ENCODE assay signal across 9 mouse cellular contexts in the genomic region with DNA sequence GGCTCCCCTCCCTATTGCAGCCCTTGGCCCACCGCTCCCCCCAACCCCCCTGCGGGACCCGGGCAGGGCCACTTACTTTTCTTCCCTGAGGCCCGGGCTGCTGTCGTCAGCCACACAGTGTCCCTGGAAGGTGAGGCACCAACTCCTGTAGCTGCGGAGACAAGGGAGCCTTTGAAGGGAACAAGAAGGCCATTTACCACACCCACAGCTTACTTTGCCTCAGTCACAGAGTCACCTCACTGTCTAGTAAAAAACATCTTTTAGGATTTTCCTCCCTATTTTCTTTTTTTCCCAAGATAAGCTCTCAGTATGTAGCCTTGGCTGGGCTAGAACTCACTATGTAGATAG. TPM values are rescaled to one million over a fixed set of nuclear protein-coding genes. Genes with fewer than 3 reads are reported as not detected.
DNase-seq lines count a peak whose midpoint lies in the region; ATAC-seq and TF ChIP-seq lines count a peak whose summit lies in the region.
"Had no signal": no experiment of that assay in that cellular context is flagged by ENCODE, and none has a peak within 500 bp of the region (broad histone marks: within the 10 kb centered on the region; RNA-seq: fewer than 3 reads in every experiment).

No protein-coding gene starts in this region.

- peak overlapping the region; percentile 94 for H3K27ac ChIP-seq in lung, embryonic 14.5 days (ENCODE audit: low read depth)
- H3K27ac ChIP-seq in embryonic facial prominence, embryonic 14.5 days (replicated peaks; ENCODE audit: low read depth, low read length) = peak overlapping the region; percentile 97
- H3K27ac ChIP-seq in intestine, embryonic 16.5 days (ENCODE audit: low read length) = peak overlapping the region; percentile 95
- peak overlapping the region; percentile 98 for H3K27ac ChIP-seq in neural tube, embryonic 14.5 days (ENCODE audit: low read depth, low read length)

- peak overlapping the region; percentile 63 for H3K4me3 ChIP-seq in lung, embryonic 14.5 days (ENCODE audit: low read depth, low read length)
- H3K4me3 ChIP-seq in embryonic facial prominence, embryonic 14.5 days (ENCODE audit: low read depth, low read length) = peak overlapping the region; percentile 73
- peak overlapping the region; percentile 67 for H3K4me3 ChIP-seq in intestine, embryonic 16.5 days (ENCODE audit: low read length)
- H3K4me3 ChIP-seq in neural tube, embryonic 14.5 days (ENCODE audit: low read depth, low read length) = peak overlapping the region; percentile 58

- 5% methylated on average over 6 of the region's 6 CpGs for WGBS in lung, embryonic 14.5 days
- 12% methylated on average over 3 of the region's 6 CpGs for WGBS in embryonic facial prominence, embryonic 14.5 days
- 5% methylated on average over 6 of the region's 6 CpGs for WGBS in intestine, embryonic 16.5 days
- WGBS in neural tube, embryonic 14.5 days = 4% methylated on average over 6 of the region's 6 CpGs

- ATAC-seq in lung, embryonic 14.5 days (ENCODE audit: insufficient read depth) = no peak
- no peak for ATAC-seq in embryonic facial prominence, embryonic 14.5 days (ENCODE audit: low read depth)
- ATAC-seq in intestine, embryonic 16.5 days = no peak
- ATAC-seq in neural tube, embryonic 14.5 days (ENCODE audit: low read depth) = no peak

- no peaks in the 10 kb centered on the region for H3K36me3 ChIP-seq in lung, embryonic 14.5 days (ENCODE audit: insufficient read depth)
- H3K36me3 ChIP-seq in embryonic facial prominence, embryonic 14.5 days (ENCODE audit: control insufficient read depth, insufficient read depth, low read length) = no peaks in the 10 kb centered on the region
- no peaks in the 10 kb centered on the region for H3K36me3 ChIP-seq in intestine, embryonic 16.5 days (ENCODE audit: control insufficient read depth, insufficient read depth, low read length)
- no peaks in the 10 kb centered on the region for H3K36me3 ChIP-seq in neural tube, embryonic 14.5 days (ENCODE audit: control insufficient read depth, insufficient read depth, low read length)

- no peak for TF ChIP-seq CTCF in lung, embryonic 14.5 days (IDR thresholded peaks at IDR 0.05; ENCODE audit: low read depth)

- no peaks in the 10 kb centered on the region for H3K9me3 ChIP-seq in lung, embryonic 14.5 days (ENCODE audit: low read depth, low read length)
- no peaks in the 10 kb centered on the region for H3K9me3 ChIP-seq in embryonic facial prominence, embryonic 14.5 days (ENCODE audit: control insufficient read depth, low read length)
- H3K9me3 ChIP-seq in intestine, embryonic 16.5 days (ENCODE audit: control insufficient read depth, low read length) = no peaks in the 10 kb centered on the region
- no peaks in the 10 kb centered on the region for H3K9me3 ChIP-seq in neural tube, embryonic 14.5 days (ENCODE audit: control insufficient read depth, low read length)

- no peak for DNase-seq in lung, embryonic 14.5 days
- no peak for DNase-seq in lung, postnatal 14 days
- DNase-seq in embryonic facial prominence, embryonic 14.5 days (ENCODE audit: low spot score) = peak; percentile 19
- DNase-seq in gastrocnemius, postnatal 4 days (ENCODE audit: low spot score in 2 of 2) = no peak
- no peak for DNase-seq in MN1 (ENCODE audit: low spot score)
- no peak for DNase-seq in natural killer cell, adult 2 months (ENCODE audit: low spot score in 2 of 2)

- H3K4me2 ChIP-seq in lung, embryonic 14.5 days = peak overlapping the region; percentile 94
- H3K4me2 ChIP-seq in embryonic facial prominence, embryonic 14.5 days (ENCODE audit: low read depth, low read length) = peak overlapping the region; percentile 97
- H3K4me2 ChIP-seq in intestine, embryonic 16.5 days (ENCODE audit: low read depth, low read length) = peak overlapping the region; percentile 95
- peak overlapping the region; percentile 92 for H3K4me2 ChIP-seq in neural tube, embryonic 14.5 days (ENCODE audit: low read depth, low read length)

- H3K27me3 ChIP-seq in lung, embryonic 14.5 days (ENCODE audit: insufficient read depth, low read length) = no peaks in the 10 kb centered on the region
- no peaks in the 10 kb centered on the region for H3K27me3 ChIP-seq in embryonic facial prominence, embryonic 14.5 days (replicated peaks; ENCODE audit: control insufficient read depth, insufficient read depth, low read length)
- H3K27me3 ChIP-seq in intestine, embryonic 16.5 days (replicated peaks; ENCODE audit: control insufficient read depth, insufficient read depth, low read length) = no peaks in the 10 kb centered on the region
- no peaks in the 10 kb centered on the region for H3K27me3 ChIP-seq in neural tube, embryonic 14.5 days (ENCODE audit: control insufficient read depth, insufficient read depth, low read length)

- H3K4me1 ChIP-seq in lung, embryonic 14.5 days (ENCODE audit: insufficient read depth) = peaks cover 10% of the 10 kb centered on the region; the same call in 1 of the 2 replicates
- peaks cover 11% of the 10 kb centered on the region for H3K4me1 ChIP-seq in embryonic facial prominence, embryonic 14.5 days (ENCODE audit: control insufficient read depth, insufficient read depth, low read length)
- peaks cover 13% of the 10 kb centered on the region for H3K4me1 ChIP-seq in intestine, embryonic 16.5 days (ENCODE audit: control insufficient read depth, insufficient read depth, low read length)
- 0 out of 2 replicates have a peak, but pooled peaks cover 6% of the 10 kb centered on the region for H3K4me1 ChIP-seq in neural tube, embryonic 14.5 days (ENCODE audit: control insufficient read depth, insufficient read depth, low read length)

- peak overlapping the region; percentile 86 for H3K9ac ChIP-seq in lung, embryonic 14.5 days
- H3K9ac ChIP-seq in embryonic facial prominence, embryonic 14.5 days (ENCODE audit: low read depth, low read length) = peak overlapping the region; percentile 93
- H3K9ac ChIP-seq in intestine, embryonic 16.5 days (ENCODE audit: low read depth, low read length) = peak overlapping the region; percentile 96
- peak overlapping the region; percentile 86 for H3K9ac ChIP-seq in neural tube, embryonic 14.5 days (replicated peaks; ENCODE audit: low read depth, low read length)

RNA-seq across cellular contexts. Expression of a gene that starts 11.1 kb away (rescaled TPM):
- polyA plus RNA-seq in lung, embryonic 14.5 days (2014; fragmentation: Nextera tagmentation; extraction: Ambion mirVana) = 3.2 and 3.8 TPM in 2 replicates
- polyA plus RNA-seq in embryonic facial prominence, embryonic 14.5 days (2014; fragmentation: Nextera tagmentation; extraction: Ambion mirVana) = 3.2 and 4.7 TPM in 2 replicates
- 2.3 and 2.9 TPM in 2 replicates for polyA plus RNA-seq in intestine, embryonic 16.5 days (2015; fragmentation: Nextera tagmentation; extraction: Ambion mirVana)
- polyA plus RNA-seq in neural tube, embryonic 14.5 days (2014; fragmentation: Nextera tagmentation; extraction: Ambion mirVana) = 1.0 and 1.4 TPM in 2 replicates
- total RNA-seq in gastrocnemius, postnatal 4 days (2021) = 1 to 10 TPM; 1.3 to 1.6 TPM

RNA-seq across cellular contexts. Expression of a gene that starts 16.6 kb away (rescaled TPM):
- polyA plus RNA-seq in lung, embryonic 14.5 days (2014; fragmentation: Nextera tagmentation; extraction: Ambion mirVana) = not detected in 2 replicates
- 0.58 and 0.77 TPM in 2 replicates for polyA plus RNA-seq in embryonic facial prominence, embryonic 14.5 days (2014; fragmentation: Nextera tagmentation; extraction: Ambion mirVana)
- 0.68 and 1.5 TPM in 2 replicates for polyA plus RNA-seq in intestine, embryonic 16.5 days (2015; fragmentation: Nextera tagmentation; extraction: Ambion mirVana)
- 0.29 TPM in 1 of 2 replicates, not detected in the other for polyA plus RNA-seq in neural tube, embryonic 14.5 days (2014; fragmentation: Nextera tagmentation; extraction: Ambion mirVana)
- total RNA-seq in gastrocnemius, postnatal 4 days (2021) = not detected
- total RNA-seq: left cerebral cortex, postnatal 4 days had no signal

RNA-seq across cellular contexts. Expression of a gene that starts 28.8 kb away (rescaled TPM):
- polyA plus RNA-seq in lung, embryonic 14.5 days (2014; fragmentation: Nextera tagmentation; extraction: Ambion mirVana) = 74.7 and 79.0 TPM in 2 replicates
- polyA plus RNA-seq in embryonic facial prominence, embryonic 14.5 days (2014; fragmentation: Nextera tagmentation; extraction: Ambion mirVana) = 97.4 and 101 TPM in 2 replicates
- 137 and 144 TPM in 2 replicates for polyA plus RNA-seq in intestine, embryonic 16.5 days (2015; fragmentation: Nextera tagmentation; extraction: Ambion mirVana)
- 419 and 431 TPM in 2 replicates for polyA plus RNA-seq in neural tube, embryonic 14.5 days (2014; fragmentation: Nextera tagmentation; extraction: Ambion mirVana)
- 100 to 1,000 TPM; 340 to 349 TPM for total RNA-seq in gastrocnemius, postnatal 4 days (2021)

RNA-seq across cellular contexts. Expression of a gene that starts 31.3 kb away (rescaled TPM):
- 21.4 and 24.4 TPM in 2 replicates for polyA plus RNA-seq in lung, embryonic 14.5 days (2014; fragmentation: Nextera tagmentation; extraction: Ambion mirVana)
- polyA plus RNA-seq in embryonic facial prominence, embryonic 14.5 days (2014; fragmentation: Nextera tagmentation; extraction: Ambion mirVana) = 25.2 and 25.7 TPM in 2 replicates
- 20.6 and 21.6 TPM in 2 replicates for polyA plus RNA-seq in intestine, embryonic 16.5 days (2015; fragmentation: Nextera tagmentation; extraction: Ambion mirVana)
- polyA plus RNA-seq in neural tube, embryonic 14.5 days (2014; fragmentation: Nextera tagmentation; extraction: Ambion mirVana) = 18.9 and 23.3 TPM in 2 replicates
- total RNA-seq in gastrocnemius, postnatal 4 days (2021) = 10 to 100 TPM; 12.9 to 14.4 TPM
